Mouse (Mus musculus) adrenal gland, adult 10 weeks (tissue): ENCODE measurements around the gene Tmem45a2. TPM values are rescaled to one million over a fixed set of nuclear protein-coding genes. Genes with fewer than 3 reads are reported as not detected.

ENCODE experiments used
- polyA plus RNA-seq: library from polyadenylated mRNA; stranded (reverse); fragments of 350-450 nt; fragmentation: Illumina TruSeq; extraction: RNeasy Lipid Tissue Mini Kit (QIAGEN cat#74804); gene quantifications from one replicate; pipeline ENCODE4 v1.2.3, GENCODE M21; 2014; ENCODE audit warnings: low read depth, low replicate concordance

The Tmem45a2 gene
- polyA plus RNA-seq, result 1.2 TPM

GRCm38 (mm10) chr16:57071132-57071639 is at the start of gene Tmem45a2:
TSS of gene Tmem45a2 (minus strand) at chr16:57071372.

Other genes with a start within 250 kb of the Tmem45a2 start
- gene Tmem45a, start 185.2 kb downstream of the Tmem45a2 start, polyA plus RNA-seq, result 12.0 TPM
- gene Lnp1, start 143.3 kb downstream of the Tmem45a2 start, polyA plus RNA-seq, result not detected
- gene Tomm70a, start 50.3 kb upstream of the Tmem45a2 start, polyA plus RNA-seq, result 183 TPM
- gene Nit2, start 96.0 kb upstream of the Tmem45a2 start, polyA plus RNA-seq, result 64.9 TPM
- 67.5 TPM for gene Tbc1d23, start 160.1 kb upstream of the Tmem45a2 start, polyA plus RNA-seq
- not detected for gene Tmem30c, start 221.5 kb upstream of the Tmem45a2 start, polyA plus RNA-seq